ENCODE assay signal across 14 mouse cellular contexts in the genomic region with DNA sequence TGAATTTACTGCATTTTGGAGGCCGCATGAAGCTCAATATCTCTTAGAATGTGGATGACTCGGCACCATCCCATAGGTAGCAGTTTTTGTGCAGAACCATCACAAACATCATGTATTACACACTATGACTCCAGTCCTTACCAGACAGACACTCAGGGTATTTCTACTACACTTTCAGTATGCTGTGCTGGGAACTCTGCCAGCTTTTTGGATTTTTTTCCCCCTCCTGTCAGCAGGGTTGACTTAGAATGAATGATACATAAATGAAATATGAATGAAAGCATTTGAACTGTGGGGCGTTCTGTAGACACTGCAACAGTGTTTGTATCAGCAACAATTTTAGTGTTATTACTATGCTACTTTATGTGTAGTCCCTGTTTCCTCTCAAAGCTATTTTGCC. TPM values are rescaled to one million over a fixed set of nuclear protein-coding genes. Genes with fewer than 3 reads are reported as not detected.
DNase-seq lines count a peak whose midpoint lies in the region; ATAC-seq and TF ChIP-seq lines count a peak whose summit lies in the region.
"Had no signal": no experiment of that assay in that cellular context is flagged by ENCODE, and none has a peak within 500 bp of the region (broad histone marks: within the 10 kb centered on the region; RNA-seq: fewer than 3 reads in every experiment).

No protein-coding gene starts in this region.

- 75% methylated on average over 3 of the region's 3 CpGs for WGBS in limb, embryonic 14.5 days
- WGBS in limb, embryonic 10.5 days: 93% methylated on average over 3 of the region's 3 CpGs
- WGBS in heart, embryonic 15.5 days: 43% methylated on average over 3 of the region's 3 CpGs

- H3K4me2 ChIP-seq in limb, embryonic 14.5 days (replicated peaks; ENCODE audit: low read depth, low read length, severe bottlenecking): no peak overlapping the region
- H3K4me2 ChIP-seq in heart, embryonic 15.5 days: peak overlapping the region; percentile 47
- H3K4me2 ChIP-seq: embryonic facial prominence, embryonic 13.5 days; liver, embryonic 15.5 days; neural tube, embryonic 13.5 days had no signal

- H3K27me3 ChIP-seq in limb, embryonic 14.5 days (ENCODE audit: control insufficient read depth, insufficient read depth, low read length): no peaks in the 10 kb centered on the region
- H3K27me3 ChIP-seq in limb, embryonic 10.5 days (ENCODE audit: low read depth, poor library complexity, severe bottlenecking): no peaks in the 10 kb centered on the region
- H3K27me3 ChIP-seq in heart, embryonic 15.5 days: no peaks in the 10 kb centered on the region
- H3K27me3 ChIP-seq: embryonic facial prominence, embryonic 13.5 days; liver, embryonic 15.5 days; neural tube, embryonic 13.5 days had no signal

- H3K9me3 ChIP-seq in limb, embryonic 14.5 days (ENCODE audit: control insufficient read depth, low read length): no peaks in the 10 kb centered on the region
- H3K9me3 ChIP-seq in limb, embryonic 10.5 days (replicated peaks): no peaks in the 10 kb centered on the region
- no peaks in the 10 kb centered on the region for H3K9me3 ChIP-seq in heart, embryonic 15.5 days (replicated peaks)
- H3K9me3 ChIP-seq: embryonic facial prominence, embryonic 13.5 days; liver, embryonic 15.5 days; neural tube, embryonic 13.5 days had no signal

- no peak overlapping the region for H3K4me3 ChIP-seq in limb, embryonic 14.5 days (replicated peaks; ENCODE audit: low read length)
- no peak overlapping the region for H3K4me3 ChIP-seq in limb, embryonic 10.5 days
- no peak overlapping the region for H3K4me3 ChIP-seq in heart, embryonic 15.5 days
- H3K4me3 ChIP-seq: embryonic facial prominence, embryonic 13.5 days; liver, embryonic 15.5 days; neural tube, embryonic 13.5 days had no signal

- H3K27ac ChIP-seq in limb, embryonic 14.5 days (replicated peaks; ENCODE audit: low read depth, low read length): no peak overlapping the region
- H3K27ac ChIP-seq in limb, embryonic 10.5 days: no peak overlapping the region
- H3K27ac ChIP-seq in heart, embryonic 15.5 days: peak overlapping the region; percentile 66
- H3K27ac ChIP-seq: embryonic facial prominence, embryonic 13.5 days; liver, embryonic 15.5 days had no signal

- H3K9ac ChIP-seq in limb, embryonic 14.5 days (ENCODE audit: low read depth, low read length, severe bottlenecking): no peak overlapping the region
- no peak overlapping the region for H3K9ac ChIP-seq in heart, embryonic 15.5 days
- H3K9ac ChIP-seq: embryonic facial prominence, embryonic 13.5 days; liver, embryonic 15.5 days; neural tube, embryonic 13.5 days had no signal

- peak; percentile 42 for DNase-seq in gastrocnemius, adult 18-20 months (ENCODE audit: low spot score)
- DNase-seq in gastrocnemius, postnatal 14 days: no peak
- DNase-seq in limb, embryonic 14.5 days (ENCODE audit: low spot score): peak; percentile 68
- DNase-seq in limb, embryonic 10.5 days (ENCODE audit: low spot score): no peak
- DNase-seq in adipocyte (ENCODE audit: low spot score): peak; percentile 76
- DNase-seq in layer of hippocampus, postnatal 36 days: no peak
- DNase-seq: midbrain, embryonic 14.5 days; thymus, postnatal 14 days had no signal

- H3K4me1 ChIP-seq in limb, embryonic 14.5 days (ENCODE audit: control insufficient read depth, insufficient read depth, low read length): peaks cover 6% of the 10 kb centered on the region; the same call in 1 of the 2 replicates
- peaks cover 10% of the 10 kb centered on the region; the same call in 1 of the 2 replicates for H3K4me1 ChIP-seq in limb, embryonic 10.5 days
- H3K4me1 ChIP-seq in heart, embryonic 15.5 days (replicated peaks): peaks cover 31% of the 10 kb centered on the region

- H3K36me3 ChIP-seq in limb, embryonic 14.5 days (ENCODE audit: control insufficient read depth, insufficient read depth, low read length): no peaks in the 10 kb centered on the region
- H3K36me3 ChIP-seq in limb, embryonic 10.5 days: no peaks in the 10 kb centered on the region
- H3K36me3 ChIP-seq in heart, embryonic 15.5 days: no peaks in the 10 kb centered on the region
- H3K36me3 ChIP-seq: embryonic facial prominence, embryonic 13.5 days; liver, embryonic 15.5 days; neural tube, embryonic 13.5 days had no signal

- no peak for ATAC-seq in limb, embryonic 14.5 days (ENCODE audit: low FRiP score, low read depth)
- ATAC-seq in heart, embryonic 15.5 days (replicated peaks; ENCODE audit: insufficient number of reproducible peaks, insufficient read depth, low FRiP score, low read depth): no peak
- ATAC-seq in megakaryocyte progenitor cell, adult 5-6 weeks (replicated peaks; ENCODE audit: poor library complexity): no peak
- ATAC-seq: forebrain, embryonic 16.5 days had no signal

- intact Hi-C loops in gastrocnemius, postnatal 14 days (cut with DNase I; ENCODE audit: low total_unique reads): no loop called here

- no peak for TF ChIP-seq POLR2A in limb, embryonic 14.5 days (IDR thresholded peaks at IDR 0.05; ENCODE audit: borderline replicate concordance, extremely low read depth, insufficient read depth, insufficient read length)

RNA-seq across cellular contexts. Expression of gene Ubl3, which starts 17.9 kb away (rescaled TPM):
- 100 to 1,000 TPM; 150 to 159 TPM for total RNA-seq in gastrocnemius, adult 18-20 months (2021)
- total RNA-seq in gastrocnemius, postnatal 14 days (2021): 10 to 100 TPM; 79.5 to 82.3 TPM
- 30.3 and 33.4 TPM in 2 replicates for polyA plus RNA-seq in limb, embryonic 14.5 days (2012; rRNA removed)
- polyA plus RNA-seq in limb, embryonic 14.5 days (2014; fragmentation: Nextera tagmentation; extraction: Ambion mirVana): 73.6 and 84.6 TPM in 2 replicates
- 39.8 and 41.4 TPM in 2 replicates for polyA plus RNA-seq in limb, embryonic 10.5 days (2016; fragmentation: Nextera tagmentation; extraction: Ambion mirVana)
- 65.5 and 67.6 TPM in 2 replicates for polyA plus RNA-seq in heart, embryonic 15.5 days (2015; fragmentation: Nextera tagmentation; extraction: Ambion mirVana)
- total RNA-seq in layer of hippocampus, postnatal 36 days (2021): 100 to 1,000 TPM; 222 to 250 TPM
- 23.5 and 26.2 TPM in 2 replicates for total RNA-seq in megakaryocyte progenitor cell, adult 5-6 weeks (2015)
- 33.2 and 37.4 TPM in 2 replicates for total RNA-seq in megakaryocyte progenitor cell, adult 5-6 weeks (2017)

Comparison
In these comparisons a context has a peak if more than half of its experiments do, and no peak if none do; other contexts are left out.
1. DNase-seq: peak in gastrocnemius, adult 18-20 months (single experiment), limb, embryonic 14.5 days (single experiment) and adipocyte (single experiment); none in gastrocnemius, postnatal 14 days (single experiment), limb, embryonic 10.5 days (single experiment) and layer of hippocampus, postnatal 36 days (0 of 2).